Mouse (Mus musculus): ENCODE measurements at regions not wholly inside any gene's neighbourhood (a gene's known extent, or its start where the extent isn't known, plus 50 kb on each side); places are given as distances from the start of the nearest gene placed in this dataset.

GRCm38 (mm10) chr10:102878010-102878409 lies 152.0 kb downstream of the Alx1 start:
- Histone ChIP-seq H3K27me3 (ENCODE audit: control insufficient read depth, insufficient read depth, low read length) (no peaks in the 10 kb centered on the region), H3K36me3 (ENCODE audit: control insufficient read depth, insufficient read depth, low read length) (no peaks in the 10 kb centered on the region), H3K9me3 (ENCODE audit: control insufficient read depth, low read length) (no peaks in the 10 kb centered on the region), H3K9ac (ENCODE audit: low read length) (no peak overlapping the region), H3K4me3 (ENCODE audit: low read depth, low read length) (no peak overlapping the region), H3K4me2 (ENCODE audit: low read depth, low read length, severe bottlenecking) (no peak overlapping the region), H3K27ac (ENCODE audit: low read depth, low read length) (no peak overlapping the region), H3K4me1 (replicated peaks; ENCODE audit: control insufficient read depth, insufficient read depth, low read length) (0 out of 2 replicates have a peak, but pooled peaks cover 2% of the 10 kb centered on the region)
- ATAC-seq (replicated peaks; ENCODE audit: low FRiP score), result peak; percentile 75
- 37% methylated on average over 11 of the region's 11 CpGs for WGBS
- peak; percentile 57 for DNase-seq (ENCODE audit: low spot score)

GRCm38 (mm10) chr10:102876946-102877345 lies 153.1 kb downstream of the Alx1 start:
- Histone ChIP-seq H3K9ac (ENCODE audit: low read length) (no peak overlapping the region), H3K27ac (ENCODE audit: low read depth, low read length) (no peak overlapping the region), H3K4me1 (replicated peaks; ENCODE audit: control insufficient read depth, insufficient read depth, low read length) (0 out of 2 replicates have a peak, but pooled peaks cover 2% of the 10 kb centered on the region), H3K4me2 (ENCODE audit: low read depth, low read length, severe bottlenecking) (no peak overlapping the region), H3K27me3 (ENCODE audit: control insufficient read depth, insufficient read depth, low read length) (no peaks in the 10 kb centered on the region), H3K36me3 (ENCODE audit: control insufficient read depth, insufficient read depth, low read length) (no peaks in the 10 kb centered on the region), H3K4me3 (ENCODE audit: low read depth, low read length) (no peak overlapping the region), H3K9me3 (ENCODE audit: control insufficient read depth, low read length) (no peaks in the 10 kb centered on the region)
- peak; percentile 67 for ATAC-seq (replicated peaks; ENCODE audit: low FRiP score)
- 30% methylated on average over 3 of the region's 3 CpGs for WGBS
- DNase-seq (ENCODE audit: low spot score), result no peak

- Histone ChIP-seq H3K4me2 (ENCODE audit: low read depth, low read length, severe bottlenecking) (no peak overlapping the region), H3K27ac (ENCODE audit: low read depth, low read length) (no peak overlapping the region), H3K4me3 (ENCODE audit: low read depth, low read length) (no peak overlapping the region), H3K36me3 (ENCODE audit: control insufficient read depth, insufficient read depth, low read length) (no peaks in the 10 kb centered on the region), H3K9ac (ENCODE audit: low read length) (no peak overlapping the region), H3K4me1 (replicated peaks; ENCODE audit: control insufficient read depth, insufficient read depth, low read length) (no peaks in the 10 kb centered on the region), H3K27me3 (ENCODE audit: control insufficient read depth, insufficient read depth, low read length) (no peaks in the 10 kb centered on the region), H3K9me3 (ENCODE audit: control insufficient read depth, low read length) (no peaks in the 10 kb centered on the region)
- DNase-seq (ENCODE audit: low spot score) (no peak), ATAC-seq (replicated peaks; ENCODE audit: low FRiP score) (0 out of 2 replicates have a peak, but pooled peaks have one; percentile 18)
- 32% methylated on average over 4 of the region's 4 CpGs for WGBS
Observed at GRCm38 (mm10) chr10:102866920-102867319, 163.1 kb downstream of the Alx1 start.

DNA sequence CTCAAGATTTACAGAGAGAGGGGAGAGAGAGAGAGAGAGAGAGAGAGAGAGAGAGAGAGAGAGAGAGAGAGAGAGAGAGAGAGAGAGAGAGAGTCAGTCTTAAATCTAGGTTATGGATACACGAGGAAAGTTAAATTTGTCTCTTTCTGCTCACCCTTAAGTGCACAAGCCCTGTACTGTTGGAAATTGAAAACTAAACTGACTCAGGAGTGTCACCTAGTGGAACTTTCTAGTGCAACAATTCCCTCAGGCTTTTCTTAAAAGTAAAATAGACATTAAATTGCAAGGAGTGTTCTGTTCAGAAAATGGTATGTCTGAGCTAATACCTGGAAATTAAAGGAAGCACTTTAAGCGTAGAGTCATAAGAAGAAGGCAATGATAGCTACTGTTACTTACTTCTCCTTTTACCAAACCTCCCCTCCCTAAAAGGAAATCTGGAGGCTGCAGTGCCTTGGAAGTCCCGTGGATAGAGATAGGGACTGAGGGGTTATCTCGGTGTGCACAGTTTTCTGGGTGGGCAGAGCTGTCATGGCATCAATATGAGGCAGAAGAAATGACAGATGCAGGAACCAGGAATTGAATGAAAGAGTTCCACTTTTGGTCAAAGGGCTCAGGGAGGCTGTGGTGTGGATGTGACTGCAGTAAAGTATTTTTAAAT lies 193.3 kb downstream of the Alx1 start:
- 66% methylated on average over 4 of the region's 4 CpGs for WGBS
- H3K4me1 ChIP-seq (replicated peaks; ENCODE audit: control insufficient read depth, insufficient read depth, low read length), result no peaks in the 10 kb centered on the region
- H3K36me3 ChIP-seq (ENCODE audit: control insufficient read depth, insufficient read depth, low read length), result no peaks in the 10 kb centered on the region
- no peak overlapping the region for H3K9ac ChIP-seq (ENCODE audit: low read length)
- H3K27ac ChIP-seq (ENCODE audit: low read depth, low read length), result no peak overlapping the region
- H3K4me2 ChIP-seq (ENCODE audit: low read depth, low read length, severe bottlenecking), result no peak overlapping the region
- no peaks in the 10 kb centered on the region for H3K9me3 ChIP-seq (ENCODE audit: control insufficient read depth, low read length)
- H3K27me3 ChIP-seq (ENCODE audit: control insufficient read depth, insufficient read depth, low read length), result no peaks in the 10 kb centered on the region
- no peak overlapping the region for H3K4me3 ChIP-seq (ENCODE audit: low read depth, low read length)
- DNase-seq (ENCODE audit: low spot score) (no peak), ATAC-seq (replicated peaks; ENCODE audit: low FRiP score) (0 out of 2 replicates have a peak, but pooled peaks have one; percentile 39)

DNA sequence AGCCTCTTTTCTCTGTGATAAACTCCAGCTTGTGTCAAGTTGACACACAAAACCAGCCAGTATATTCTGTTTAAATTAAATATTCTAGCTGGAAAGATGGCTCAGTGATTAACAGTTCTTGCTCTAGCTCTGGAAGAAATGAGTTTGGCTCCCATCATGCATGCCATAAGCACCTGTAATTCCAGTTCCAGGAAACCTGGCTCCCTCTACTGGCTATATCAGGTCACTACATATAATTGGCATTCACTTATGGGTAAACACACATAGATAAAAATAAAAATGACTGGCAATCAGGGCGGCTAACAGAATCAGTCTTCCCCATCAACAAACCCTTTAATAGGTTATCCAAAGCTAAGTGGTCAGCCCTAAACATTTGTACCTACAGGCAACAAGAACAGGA lies 194.2 kb downstream of the Alx1 start:
- Histone ChIP-seq H3K9me3 (ENCODE audit: control insufficient read depth, low read length) (no peaks in the 10 kb centered on the region), H3K4me3 (ENCODE audit: low read depth, low read length) (no peak overlapping the region), H3K36me3 (ENCODE audit: control insufficient read depth, insufficient read depth, low read length) (no peaks in the 10 kb centered on the region), H3K27ac (ENCODE audit: low read depth, low read length) (no peak overlapping the region), H3K9ac (ENCODE audit: low read length) (no peak overlapping the region), H3K27me3 (ENCODE audit: control insufficient read depth, insufficient read depth, low read length) (no peaks in the 10 kb centered on the region), H3K4me2 (ENCODE audit: low read depth, low read length, severe bottlenecking) (no peak overlapping the region), H3K4me1 (replicated peaks; ENCODE audit: control insufficient read depth, insufficient read depth, low read length) (no peaks in the 10 kb centered on the region)
- DNase-seq (ENCODE audit: low spot score), result no peak
- no peak for ATAC-seq (replicated peaks; ENCODE audit: low FRiP score)
- 49% methylated on average over 1 of the region's 1 CpGs for WGBS

DNA sequence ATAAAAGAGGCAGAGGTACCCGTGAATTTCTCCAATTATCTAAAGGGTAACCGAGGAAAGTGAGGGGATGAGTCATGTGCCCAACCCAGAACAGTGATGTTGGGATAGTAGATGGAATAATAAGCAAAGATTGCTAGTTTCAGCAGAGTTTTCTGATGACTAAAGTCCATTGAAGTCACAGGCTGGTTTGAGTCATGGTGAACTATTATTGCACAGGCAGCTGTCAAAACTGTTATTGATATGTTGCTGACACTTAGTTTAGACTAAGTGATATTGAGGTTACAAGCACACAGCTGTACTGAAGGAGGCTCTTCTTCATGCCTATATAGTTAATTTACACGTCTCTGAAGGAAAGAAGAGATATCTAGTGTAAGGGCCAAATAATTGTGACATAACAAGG lies 200.4 kb downstream of the Alx1 start:
- Histone ChIP-seq H3K4me2 (ENCODE audit: low read depth, low read length, severe bottlenecking) (no peak overlapping the region), H3K4me3 (ENCODE audit: low read depth, low read length) (no peak overlapping the region), H3K27ac (ENCODE audit: low read depth, low read length) (no peak overlapping the region), H3K4me1 (replicated peaks; ENCODE audit: control insufficient read depth, insufficient read depth, low read length) (no peaks in the 10 kb centered on the region), H3K9me3 (ENCODE audit: control insufficient read depth, low read length) (no peaks in the 10 kb centered on the region), H3K9ac (ENCODE audit: low read length) (no peak overlapping the region), H3K36me3 (ENCODE audit: control insufficient read depth, insufficient read depth, low read length) (no peaks in the 10 kb centered on the region), H3K27me3 (ENCODE audit: control insufficient read depth, insufficient read depth, low read length) (no peaks in the 10 kb centered on the region)
- DNase-seq (ENCODE audit: low spot score) (no peak), ATAC-seq (replicated peaks; ENCODE audit: low FRiP score) (no peak)
- WGBS, result 76% methylated on average over 3 of the region's 3 CpGs

DNA sequence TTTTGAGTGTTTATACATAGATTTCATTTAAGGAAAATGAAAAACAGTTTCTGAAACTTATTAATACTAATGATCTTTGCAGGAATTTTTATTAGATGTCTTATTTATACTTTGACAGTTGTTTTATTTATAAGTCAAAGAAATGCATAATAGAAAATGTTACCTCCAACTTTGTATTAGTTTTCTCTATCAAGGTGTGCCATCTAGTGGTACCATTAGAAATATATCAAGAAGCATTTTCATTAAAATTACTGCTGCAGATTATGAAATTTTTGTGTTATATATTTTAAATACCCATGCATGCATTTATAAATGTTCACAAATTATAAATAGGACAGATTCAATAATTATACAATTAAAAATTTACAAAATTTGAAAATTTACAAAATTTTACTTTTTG lies 206.6 kb downstream of the Alx1 start:
- Histone ChIP-seq H3K4me2 (ENCODE audit: low read depth, low read length, severe bottlenecking) (no peak overlapping the region), H3K9me3 (ENCODE audit: control insufficient read depth, low read length) (no peaks in the 10 kb centered on the region), H3K27ac (ENCODE audit: low read depth, low read length) (no peak overlapping the region), H3K4me3 (ENCODE audit: low read depth, low read length) (no peak overlapping the region), H3K9ac (ENCODE audit: low read length) (no peak overlapping the region), H3K36me3 (ENCODE audit: control insufficient read depth, insufficient read depth, low read length) (no peaks in the 10 kb centered on the region), H3K27me3 (ENCODE audit: control insufficient read depth, insufficient read depth, low read length) (no peaks in the 10 kb centered on the region), H3K4me1 (replicated peaks; ENCODE audit: control insufficient read depth, insufficient read depth, low read length) (no peaks in the 10 kb centered on the region)
- DNase-seq (ENCODE audit: low spot score) (no peak), ATAC-seq (replicated peaks; ENCODE audit: low FRiP score) (no peak)

- no peak for ATAC-seq (replicated peaks; ENCODE audit: low FRiP score)
- H3K36me3 ChIP-seq (ENCODE audit: control insufficient read depth, insufficient read depth, low read length), result no peaks in the 10 kb centered on the region
- H3K4me2 ChIP-seq (ENCODE audit: low read depth, low read length, severe bottlenecking), result no peak overlapping the region
- H3K9me3 ChIP-seq (ENCODE audit: control insufficient read depth, low read length), result no peaks in the 10 kb centered on the region
- no peak overlapping the region for H3K27ac ChIP-seq (ENCODE audit: low read depth, low read length)
- no peaks in the 10 kb centered on the region for H3K27me3 ChIP-seq (ENCODE audit: control insufficient read depth, insufficient read depth, low read length)
- no peak overlapping the region for H3K4me3 ChIP-seq (ENCODE audit: low read depth, low read length)
- H3K4me1 ChIP-seq (replicated peaks; ENCODE audit: control insufficient read depth, insufficient read depth, low read length), result no peaks in the 10 kb centered on the region
- no peak for DNase-seq (ENCODE audit: low spot score)
- no peak overlapping the region for H3K9ac ChIP-seq (ENCODE audit: low read length)
- 90% methylated on average over 3 of the region's 3 CpGs for WGBS
Observed at GRCm38 (mm10) chr10:102801391-102801790, 228.6 kb downstream of the Alx1 start.

- Histone ChIP-seq H3K27ac (ENCODE audit: low read depth, low read length) (no peak overlapping the region), H3K9me3 (ENCODE audit: control insufficient read depth, low read length) (no peaks in the 10 kb centered on the region), H3K9ac (ENCODE audit: low read length) (no peak overlapping the region), H3K4me2 (ENCODE audit: low read depth, low read length, severe bottlenecking) (no peak overlapping the region), H3K4me1 (replicated peaks; ENCODE audit: control insufficient read depth, insufficient read depth, low read length) (no peaks in the 10 kb centered on the region), H3K27me3 (ENCODE audit: control insufficient read depth, insufficient read depth, low read length) (no peaks in the 10 kb centered on the region), H3K4me3 (ENCODE audit: low read depth, low read length) (no peak overlapping the region), H3K36me3 (ENCODE audit: control insufficient read depth, insufficient read depth, low read length) (no peaks in the 10 kb centered on the region)
- WGBS, result 87% methylated on average over 2 of the region's 2 CpGs
- ATAC-seq (replicated peaks; ENCODE audit: low FRiP score) (no peak), DNase-seq (ENCODE audit: low spot score) (no peak)
Observed at GRCm38 (mm10) chr10:102779243-102779642, 250.8 kb downstream of the Alx1 start.
